Mouse (Mus musculus): ENCODE data around the gene Hk1. TPM values are rescaled to one million over a fixed set of nuclear protein-coding genes. Genes with fewer than 3 reads are reported as not detected.
A peak's percentile ranks its signal among the peaks of the same experiment; 100 is the strongest.

Hk1 gene
- polyA plus RNA-seq, 1 experiment from 2014 or later: 62.6 TPM

- Histone ChIP-seq H3K9me3 (replicated peaks; ENCODE audit: low read length) (no peaks in the 10 kb centered on the region), H3K27me3 (ENCODE audit: insufficient read depth, low read length) (no peaks in the 10 kb centered on the region), H3K4me3 (replicated peaks; ENCODE audit: low read depth, low read length) (no peak overlapping the region), H3K27ac (no peak overlapping the region), H3K9ac (ENCODE audit: low read depth, low read length) (no peak overlapping the region), H3K36me3 (ENCODE audit: insufficient read depth, low read length) (no peaks in the 10 kb centered on the region), H3K4me1 (replicated peaks; ENCODE audit: insufficient read depth, low read length) (peaks cover 17% of the 10 kb centered on the region; the same call in 1 of the 2 replicates), H3K4me2 (ENCODE audit: low read length) (no peak overlapping the region)
- TF ChIP-seq CTCF (IDR thresholded peaks at IDR 0.05; ENCODE audit: low read depth): no peak
- ATAC-seq (replicated peaks; ENCODE audit: low FRiP score, low read depth) (no peak), DNase-seq (ENCODE audit: low spot score) (no peak)
- WGBS: 64% methylated on average over 8 of the region's 8 CpGs
Measured at GRCm38 (mm10) chr10:62316467-62316866, 63.2 kb downstream of the Hk1 start.

GRCm38 (mm10) chr10:62313885-62314424 is 65.8 kb downstream of the Hk1 start:
- ATAC-seq (replicated peaks; ENCODE audit: low FRiP score, low read depth) (peak; percentile 59), DNase-seq (ENCODE audit: low spot score) (peak; percentile 59)
- Histone ChIP-seq H3K9ac (ENCODE audit: low read depth, low read length) (no peak overlapping the region), H3K4me2 (ENCODE audit: low read length) (peak overlapping the region; percentile 13; the same call in 1 of the 2 replicates), H3K36me3 (ENCODE audit: insufficient read depth, low read length) (no peaks in the 10 kb centered on the region), H3K9me3 (replicated peaks; ENCODE audit: low read length) (no peaks in the 10 kb centered on the region), H3K4me3 (replicated peaks; ENCODE audit: low read depth, low read length) (no peak overlapping the region), H3K27me3 (ENCODE audit: insufficient read depth, low read length) (no peaks in the 10 kb centered on the region), H3K4me1 (replicated peaks; ENCODE audit: insufficient read depth, low read length) (peaks cover 19% of the 10 kb centered on the region), H3K27ac (peak overlapping the region; percentile 82)
- TF ChIP-seq CTCF (IDR thresholded peaks at IDR 0.05; ENCODE audit: low read depth): peak; percentile 18; the same call in 1 of the 2 replicates
- WGBS: 35% methylated on average over 15 of the region's 15 CpGs

- Histone ChIP-seq H3K4me1 (replicated peaks; ENCODE audit: insufficient read depth, low read length) (peaks cover 19% of the 10 kb centered on the region), H3K27me3 (ENCODE audit: insufficient read depth, low read length) (no peaks in the 10 kb centered on the region), H3K9me3 (replicated peaks; ENCODE audit: low read length) (no peaks in the 10 kb centered on the region), H3K9ac (ENCODE audit: low read depth, low read length) (no peak overlapping the region), H3K36me3 (ENCODE audit: insufficient read depth, low read length) (no peaks in the 10 kb centered on the region), H3K27ac (peak overlapping the region; percentile 82; the same call in 1 of the 2 replicates), H3K4me3 (replicated peaks; ENCODE audit: low read depth, low read length) (no peak overlapping the region), H3K4me2 (ENCODE audit: low read length) (no peak overlapping the region)
- WGBS: 54% methylated on average over 10 of the region's 10 CpGs
- DNase-seq (ENCODE audit: low spot score) (no peak), ATAC-seq (replicated peaks; ENCODE audit: low FRiP score, low read depth) (no peak; the same call in 1 of the 2 replicates)
- TF ChIP-seq CTCF (IDR thresholded peaks at IDR 0.05; ENCODE audit: low read depth): no peak
Measured at GRCm38 (mm10) chr10:62313140-62313539, 66.6 kb downstream of the Hk1 start.

GRCm38 (mm10) chr10:62311464-62311863 is 68.2 kb downstream of the Hk1 start:
- Histone ChIP-seq H3K36me3 (ENCODE audit: insufficient read depth, low read length) (no peaks in the 10 kb centered on the region), H3K4me2 (ENCODE audit: low read length) (no peak overlapping the region), H3K27ac (0 out of 2 replicates have a peak overlapping the region, but pooled peaks have one; percentile 54), H3K27me3 (ENCODE audit: insufficient read depth, low read length) (no peaks in the 10 kb centered on the region), H3K4me3 (replicated peaks; ENCODE audit: low read depth, low read length) (no peak overlapping the region), H3K9ac (ENCODE audit: low read depth, low read length) (no peak overlapping the region), H3K9me3 (replicated peaks; ENCODE audit: low read length) (no peaks in the 10 kb centered on the region), H3K4me1 (replicated peaks; ENCODE audit: insufficient read depth, low read length) (peaks cover 19% of the 10 kb centered on the region)
- ATAC-seq (replicated peaks; ENCODE audit: low FRiP score, low read depth) (no peak), DNase-seq (ENCODE audit: low spot score) (peak; percentile 53)
- 12% methylated on average over 6 of the region's 6 CpGs for WGBS
- TF ChIP-seq CTCF (IDR thresholded peaks at IDR 0.05; ENCODE audit: low read depth): no peak

- H3K27ac ChIP-seq: peak overlapping the region; percentile 48; the same call in 1 of the 2 replicates
- no peaks in the 10 kb centered on the region for H3K36me3 ChIP-seq (ENCODE audit: insufficient read depth, low read length)
- H3K4me2 ChIP-seq (ENCODE audit: low read length): no peak overlapping the region
- H3K4me3 ChIP-seq (replicated peaks; ENCODE audit: low read depth, low read length): no peak overlapping the region
- H3K9me3 ChIP-seq (replicated peaks; ENCODE audit: low read length): no peaks in the 10 kb centered on the region
- ATAC-seq (replicated peaks; ENCODE audit: low FRiP score, low read depth) (no peak), DNase-seq (ENCODE audit: low spot score) (no peak)
- H3K4me1 ChIP-seq (replicated peaks; ENCODE audit: insufficient read depth, low read length): peaks cover 19% of the 10 kb centered on the region
- no peak overlapping the region for H3K9ac ChIP-seq (ENCODE audit: low read depth, low read length)
- WGBS: 56% methylated on average over 10 of the region's 10 CpGs
- no peak for TF ChIP-seq CTCF (IDR thresholded peaks at IDR 0.05; ENCODE audit: low read depth)
- no peaks in the 10 kb centered on the region for H3K27me3 ChIP-seq (ENCODE audit: insufficient read depth, low read length)
Measured at GRCm38 (mm10) chr10:62310259-62311039, 69.3 kb downstream of the Hk1 start.

- H3K27me3 ChIP-seq (ENCODE audit: insufficient read depth, low read length): no peaks in the 10 kb centered on the region
- H3K4me1 ChIP-seq (replicated peaks; ENCODE audit: insufficient read depth, low read length): peaks cover 19% of the 10 kb centered on the region
- H3K4me2 ChIP-seq (ENCODE audit: low read length): no peak overlapping the region
- H3K9me3 ChIP-seq (replicated peaks; ENCODE audit: low read length): no peaks in the 10 kb centered on the region
- DNase-seq (ENCODE audit: low spot score): no peak
- TF ChIP-seq CTCF (IDR thresholded peaks at IDR 0.05; ENCODE audit: low read depth): no peak
- no peak; the same call in 1 of the 2 replicates for ATAC-seq (replicated peaks; ENCODE audit: low FRiP score, low read depth)
- H3K4me3 ChIP-seq (replicated peaks; ENCODE audit: low read depth, low read length): no peak overlapping the region
- H3K9ac ChIP-seq (ENCODE audit: low read depth, low read length): no peak overlapping the region
- H3K36me3 ChIP-seq (ENCODE audit: insufficient read depth, low read length): no peaks in the 10 kb centered on the region
- WGBS: 46% methylated on average over 5 of the region's 5 CpGs
- H3K27ac ChIP-seq: peak overlapping the region; percentile 48; the same call in 1 of the 2 replicates
Measured at GRCm38 (mm10) chr10:62309593-62309992, 70.1 kb downstream of the Hk1 start.
